Mouse (Mus musculus) gastrocnemius, postnatal 36 days (tissue): Measurements from ENCODE around the gene Gm3045. TPM values are rescaled to one million over a fixed set of nuclear protein-coding genes. Genes with fewer than 3 reads are reported as not detected.

ENCODE experiments used
- DNase-seq, 2 experiments: peaks; one replicate each; pipeline ENCODE4 v3.0.0; 2022
- intact Hi-C: fragments of 180-260 bp; cut with DNase I; formaldehyde crosslinking; loops from one replicate; pipeline ENCODE4 v1.15.1; 2025
- total RNA-seq, 2 experiments: library from RNA; stranded (reverse); gene quantifications; 2 replicates each; pipeline ENCODE4 v1.2.3; 2021

Gm3045 gene
- total RNA-seq, 2 experiments from 2014 or later, result not detected

- intact Hi-C loops, result loop anchor here (5.0 to 10.0 kb wide), 4 partner anchors 85 to 788 kb away; no protein-coding TSS in a partner anchor
- DNase-seq, result no peak
These were observed 50.9 kb downstream of the Gm3045 start for GRCm38 (mm10) chr13:56477271-56477670.

DNA sequence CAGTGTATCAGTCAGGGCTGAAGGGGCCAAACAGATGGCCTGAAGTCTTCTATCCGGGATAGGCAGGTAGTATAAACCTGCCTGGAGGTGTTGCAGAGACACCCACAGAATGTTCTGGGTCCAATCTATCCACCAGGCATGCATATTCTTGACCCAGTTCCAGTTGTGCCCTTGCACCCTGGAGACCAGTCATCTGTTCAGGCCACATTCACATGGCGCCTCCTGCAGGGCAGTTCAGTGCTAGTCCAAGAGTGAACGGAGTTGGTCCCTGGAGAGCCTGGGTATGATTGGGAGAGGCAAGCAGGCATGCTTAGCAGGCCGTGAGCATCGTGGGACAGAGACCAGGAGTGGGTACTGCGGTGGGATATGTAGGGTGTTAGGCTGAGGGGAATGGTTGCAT lies 51.6 kb downstream of the Gm3045 start:
- intact Hi-C loops, result loop anchor here (5.0 to 10.0 kb wide), 4 partner anchors 84 to 787 kb away; no protein-coding TSS in a partner anchor
- no peak for DNase-seq

- intact Hi-C loops, result no loop called here
These were observed 55.8 kb downstream of the Gm3045 start, which contains the start of gene Il9 for GRCm38 (mm10) chr13:56482146-56482545. Il9 (minus strand) TSS chr13:56482246.

More at GRCm38 (mm10) chr13:56482146-56482545, 55.8 kb downstream of the Gm3045 start, which contains the start of gene Il9:
- no peak for DNase-seq

Other genes with a start within 250 kb of the Gm3045 start
- under 1 TPM; 0.18 to 0.35 TPM for gene Tifab, start 247.7 kb upstream of the Gm3045 start, total RNA-seq
- not detected for gene Neurog1, start 174.4 kb upstream of the Gm3045 start, total RNA-seq
- gene Cxcl14, start 130.0 kb upstream of the Gm3045 start, total RNA-seq, result 10 to 100 TPM; 43.4 to 63.2 TPM
- gene Slc25a48, start 11.8 kb downstream of the Gm3045 start, total RNA-seq, result under 1 TPM in 1 of 2 experiments, not detected in 1; 0.10 TPM
- not detected for gene Il9, start 55.7 kb downstream of the Gm3045 start, total RNA-seq
- under 1 TPM in 1 of 2 experiments, not detected in 1; 0.23 TPM for gene Fbxl21, start 95.9 kb downstream of the Gm3045 start, total RNA-seq
- not detected for gene Lect2, start 121.9 kb downstream of the Gm3045 start, total RNA-seq
- 10 to 100 TPM; 14.1 to 17.1 TPM for gene Tgfbi, start 182.9 kb downstream of the Gm3045 start, total RNA-seq